Mouse (Mus musculus) liver, embryonic 14.5 days (tissue): Measurements from ENCODE around the gene Clnk. TPM values are rescaled to one million over a fixed set of nuclear protein-coding genes. Genes with fewer than 3 reads are reported as not detected.

Source experiments
- ATAC-seq: fragments of 200-750 bp; cut with Nextera tagmentation; 2 replicates; pipeline ENCODE4 v1.8.0; 2017; ENCODE audit warnings: moderate number of reproducible peaks, mild to moderate bottlenecking, moderate library complexity; ENCODE audit not compliant: insufficient read depth
- DNase-seq, 3 experiments: peaks; one replicate each; pipeline ENCODE4 v3.0.0-alpha.2; 2012 to 2013; ENCODE audit warnings: low read depth in 3 of 3, low spot score in 3 of 3
- H3K27ac ChIP-seq: fragments of 300-500 bp; sonication (generic); 2 replicates; pipeline ENCODE4 v1.5.1; 2014; ENCODE audit warnings: moderate library complexity, mild to moderate bottlenecking, control low read depth, inconsistent platforms
- H3K27me3 ChIP-seq: fragments of 300-500 bp; sonication (generic); 2 replicates; pipeline ENCODE4 v1.6.1; 2014; ENCODE audit warnings: mild to moderate bottlenecking, low read length, moderate library complexity; ENCODE audit not compliant: control insufficient read depth, insufficient read depth
- H3K36me3 ChIP-seq: fragments of 300-500 bp; sonication (generic); replicated peaks from 2 replicates; pipeline ENCODE4 v1.6.1; 2014; ENCODE audit warnings: low read depth; ENCODE audit not compliant: control insufficient read depth, insufficient read depth
- H3K4me1 ChIP-seq, 2 experiments: fragments of 200-500 bp in 1 of 2; fragments of 300-500 bp in 1 of 2; sonication (generic) in 1 of 2; replicated peaks; 2 replicates each; pipeline ENCODE4 v1.6.1; 2012 to 2014; ENCODE audit warnings: antibody characterized with exemption in 1 of 2, inconsistent platforms in 1 of 2, low read length in 1 of 2; ENCODE audit not compliant: control insufficient read depth in 2 of 2, insufficient read depth in 2 of 2
- H3K4me2 ChIP-seq: fragments of 300-500 bp; sonication (generic); 2 replicates; pipeline ENCODE4 v1.6.1; 2014; ENCODE audit warnings: low read depth, mild to moderate bottlenecking, control low read depth, moderate library complexity
- H3K4me3 ChIP-seq, 2 experiments: fragments of 200-500 bp in 1 of 2; fragments of 300-500 bp in 1 of 2; sonication (generic) in 1 of 2; 2 replicates each; pipeline ENCODE4 v1.5.1; 2012 to 2014; ENCODE audit warnings: low read depth in 2 of 2, low read length in 2 of 2, mild to moderate bottlenecking in 2 of 2, control low read depth in 1 of 2, inconsistent platforms in 1 of 2, moderate library complexity in 1 of 2; ENCODE audit not compliant: insufficient read depth in 1 of 2
- H3K9ac ChIP-seq: fragments of 300-500 bp; sonication (generic); replicated peaks from 2 replicates; pipeline ENCODE4 v1.6.1; 2014; ENCODE audit warnings: mild to moderate bottlenecking, control low read depth, moderate library complexity
- H3K9me3 ChIP-seq: fragments of 300-500 bp; sonication (generic); 2 replicates; pipeline ENCODE4 v1.6.1; 2016; ENCODE audit warnings: low read length, mixed read lengths; ENCODE audit not compliant: control insufficient read depth
- CTCF ChIP-seq: IDR thresholded peaks from 2 replicates; pipeline ENCODE4 v1.5.1; 2016; ENCODE audit warnings: antibody characterized with exemption, low read depth, control low read depth
- EP300 ChIP-seq: IDR thresholded peaks from 2 replicates; pipeline ENCODE4 v1.6.1; 2016; ENCODE audit warnings: antibody characterized with exemption, low read depth
- WGBS: fragments of 180-500 bp; shearing (Covaris S2); extraction: QIAGEN DNeasy Blood & Tissue Kit; methylation state at CpG from one replicate; pipeline ENCODE4 v1.1.7; 2014; ENCODE audit not compliant: insufficient replicate concordance; 5-methylcytosine and 5-hydroxymethylcytosine counted together
- polyA plus RNA-seq, 2 experiments: library from polyadenylated mRNA; depleted of rRNA in 1 of 2; stranded (reverse) in 1 of 2; unstranded in 1 of 2; fragments of >200 nt; fragmentation: Nextera tagmentation in 1 of 2; extraction: Ambion mirVana in 1 of 2; gene quantifications; 2 replicates each; pipeline versions ENCODE4 v1.2.1 to v1.2.3; 2012 to 2014

The Clnk gene
- polyA plus RNA-seq, 2 experiments = 0.07 to 0.18 TPM

DNA sequence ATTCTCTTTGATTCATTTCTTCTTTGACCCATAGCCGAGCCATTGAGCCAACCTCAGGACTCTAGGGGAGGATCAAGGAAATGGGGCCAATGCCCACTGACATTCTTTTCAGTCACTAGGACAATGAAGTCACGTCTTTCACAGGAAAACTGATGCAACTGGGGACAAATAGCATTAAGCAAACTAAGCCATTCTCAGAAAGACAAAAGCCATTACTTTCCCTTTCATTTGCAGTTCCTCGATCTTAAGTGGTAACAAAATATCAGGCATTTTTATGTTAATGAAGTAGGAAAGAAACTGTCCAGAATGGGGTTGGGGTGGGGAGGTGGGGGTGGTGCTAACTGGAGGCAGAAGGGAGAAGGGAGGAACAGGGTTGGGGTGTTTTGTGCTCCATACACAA, 178.6 kb downstream of the Clnk start:
- DNase-seq (no peak), ATAC-seq (no peak)
- Histone ChIP-seq H3K9ac (no peak overlapping the region), H3K27me3 (no peaks in the 10 kb centered on the region), H3K4me2 (no peak overlapping the region), H3K4me3 (no peak overlapping the region), H3K36me3 (no peaks in the 10 kb centered on the region), H3K9me3 (no peaks in the 10 kb centered on the region), H3K4me1 (no peaks in the 10 kb centered on the region), H3K27ac (no peak overlapping the region)
- TF ChIP-seq EP300 (no peak), CTCF (no peak)
- 35% methylated on average over 3 of the region's 3 CpGs for WGBS

DNA sequence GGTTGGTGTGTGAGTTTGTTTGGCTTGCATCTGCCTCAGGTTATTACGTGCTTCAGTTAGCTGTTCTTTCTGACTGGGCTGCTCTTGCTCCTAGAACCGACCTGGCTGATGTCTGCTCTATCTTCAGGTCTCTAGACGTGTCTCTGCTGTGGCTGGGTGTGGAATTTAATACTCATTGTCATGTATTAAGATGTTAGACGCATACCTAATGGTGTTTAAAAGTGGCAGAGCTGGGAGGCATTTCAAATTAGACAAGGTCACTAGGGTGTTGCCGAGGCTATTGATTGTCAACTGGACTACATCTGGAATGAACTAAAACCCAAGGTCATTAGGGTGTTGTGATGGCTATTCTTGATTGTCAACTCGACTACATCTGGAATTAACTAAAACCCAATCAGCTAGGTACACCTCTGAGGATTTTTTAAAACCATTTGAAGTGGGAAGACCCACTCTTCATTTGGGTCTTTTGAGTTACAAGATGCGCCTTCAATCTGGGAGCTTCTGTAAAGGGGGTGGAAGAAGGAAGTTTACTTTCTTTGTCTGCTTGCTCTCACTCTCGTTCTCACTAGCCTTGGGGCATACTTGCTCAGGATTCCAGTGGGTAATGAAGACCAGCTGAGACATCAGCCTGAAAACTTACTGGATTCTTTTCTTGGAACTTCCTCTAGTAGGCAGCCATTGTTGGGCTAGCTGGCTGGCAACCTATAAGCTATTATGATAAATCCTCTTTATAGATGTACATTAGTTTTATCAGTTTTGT, 179.8 kb downstream of the Clnk start:
- 54% methylated on average over 8 of the region's 8 CpGs for WGBS
- no peak overlapping the region for H3K4me2 ChIP-seq
- no peaks in the 10 kb centered on the region for H3K9me3 ChIP-seq
- H3K27ac ChIP-seq = no peak overlapping the region
- H3K36me3 ChIP-seq = no peaks in the 10 kb centered on the region
- no peak overlapping the region for H3K9ac ChIP-seq
- no peaks in the 10 kb centered on the region for H3K27me3 ChIP-seq
- TF ChIP-seq EP300 (no peak), CTCF (no peak)
- ATAC-seq (no peak), DNase-seq (no peak)
- no peak overlapping the region for H3K4me3 ChIP-seq
- no peaks in the 10 kb centered on the region for H3K4me1 ChIP-seq

DNA sequence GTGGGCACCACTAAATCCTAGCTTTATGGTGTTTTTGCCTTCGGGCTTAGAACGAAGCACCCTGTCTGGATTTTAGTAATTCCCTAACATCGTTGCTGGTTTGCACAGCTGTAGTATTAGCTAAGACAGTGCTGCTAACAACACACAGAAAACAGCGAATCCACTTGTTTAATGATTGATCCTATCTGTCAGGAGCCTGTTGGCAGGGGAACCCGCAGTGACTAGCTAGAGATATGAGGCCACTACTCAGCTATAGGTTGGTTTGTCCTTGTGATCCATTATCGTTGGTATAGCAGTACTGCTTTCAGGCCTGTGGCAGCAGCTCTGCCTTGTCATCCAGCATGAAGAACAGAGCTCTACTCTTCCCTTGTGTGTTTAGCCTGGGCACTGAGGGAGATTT, 183.8 kb downstream of the Clnk start:
- Histone ChIP-seq H3K27me3 (no peaks in the 10 kb centered on the region), H3K27ac (no peak overlapping the region), H3K4me3 (no peak overlapping the region), H3K9me3 (no peaks in the 10 kb centered on the region), H3K36me3 (no peaks in the 10 kb centered on the region), H3K4me1 (no peaks in the 10 kb centered on the region), H3K4me2 (no peak overlapping the region), H3K9ac (no peak overlapping the region)
- TF ChIP-seq CTCF (no peak), EP300 (no peak)
- ATAC-seq (no peak), DNase-seq (no peak)
- WGBS = 57% methylated on average over 6 of the region's 6 CpGs

DNA sequence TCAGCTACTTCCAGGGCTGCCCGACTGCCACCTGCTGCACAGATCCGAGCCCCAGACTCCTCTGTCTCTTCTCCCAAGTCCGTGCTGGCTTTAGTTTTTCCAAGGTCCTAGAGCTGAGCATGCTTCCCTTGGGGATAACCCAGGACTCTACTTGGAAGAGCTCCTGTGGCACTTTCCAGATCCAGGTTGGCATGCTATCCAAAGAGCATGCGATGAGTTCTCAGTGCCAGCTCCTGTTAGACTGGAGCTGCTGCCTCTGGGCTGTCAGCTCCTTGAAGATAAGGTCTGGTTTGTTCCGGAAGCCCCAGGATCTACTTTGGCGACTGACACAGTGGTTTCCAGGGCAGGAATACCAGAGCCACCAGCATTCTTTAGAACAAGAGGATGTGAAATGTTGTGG, 187.4 kb downstream of the Clnk start:
- H3K9me3 ChIP-seq = no peaks in the 10 kb centered on the region
- DNase-seq (no peak), ATAC-seq (no peak)
- TF ChIP-seq EP300 = no peak
- TF ChIP-seq CTCF = no peak
- no peak overlapping the region for H3K9ac ChIP-seq
- H3K27me3 ChIP-seq = peaks cover 3% of the 10 kb centered on the region; the same call in 1 of the 2 replicates
- H3K4me2 ChIP-seq = no peak overlapping the region
- no peaks in the 10 kb centered on the region for H3K4me1 ChIP-seq
- no peaks in the 10 kb centered on the region for H3K36me3 ChIP-seq
- 57% methylated on average over 6 of the region's 6 CpGs for WGBS
- H3K27ac ChIP-seq = no peak overlapping the region
- no peak overlapping the region for H3K4me3 ChIP-seq

DNA sequence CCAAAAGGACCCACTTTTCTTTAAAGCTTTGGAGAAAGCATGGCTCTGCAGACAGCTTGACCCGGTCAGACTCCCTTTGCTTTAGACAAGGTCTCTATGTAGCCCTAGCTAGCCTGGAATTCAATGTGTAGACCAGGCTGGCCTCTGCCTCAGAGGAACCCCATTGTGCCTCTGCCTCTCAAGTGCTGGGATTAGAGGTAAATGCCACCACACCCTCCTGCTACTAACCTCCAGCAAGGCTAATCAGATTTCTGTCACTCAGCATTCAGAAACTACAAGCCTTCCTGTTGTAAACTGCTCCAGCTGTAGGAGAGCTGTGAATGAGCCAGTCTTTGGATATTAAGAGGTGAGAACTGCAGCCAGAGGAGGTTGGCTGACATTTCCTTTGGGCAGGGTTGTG, 188.9 kb downstream of the Clnk start:
- WGBS = 50% methylated on average over 1 of the region's 1 CpGs
- peaks cover 3% of the 10 kb centered on the region; the same call in 1 of the 2 replicates for H3K27me3 ChIP-seq
- no peaks in the 10 kb centered on the region for H3K9me3 ChIP-seq
- no peak for DNase-seq
- H3K36me3 ChIP-seq = no peaks in the 10 kb centered on the region
- no peak overlapping the region for H3K27ac ChIP-seq
- no peak overlapping the region for H3K4me2 ChIP-seq
- TF ChIP-seq EP300 = no peak
- no peak for TF ChIP-seq CTCF
- H3K4me3 ChIP-seq = no peak overlapping the region
- H3K9ac ChIP-seq = no peak overlapping the region
- ATAC-seq = no peak
- peaks cover 0 to 6% of the 10 kb centered on the region in 2 experiments; a peak in 1 of 4 replicates for H3K4me1 ChIP-seq
